Mouse (Mus musculus): ENCODE measurements around the gene Sncg. TPM values are rescaled to one million over a fixed set of nuclear protein-coding genes. Genes with fewer than 3 reads are reported as not detected.
"Not testable (repeated sequence)": the region's sequence is repeated elsewhere in the genome, so short reads cannot be mapped to it uniquely, and the experiment has no call there.

Gene Sncg
- polyA plus RNA-seq, 1 experiment: 163 TPM

DNA sequence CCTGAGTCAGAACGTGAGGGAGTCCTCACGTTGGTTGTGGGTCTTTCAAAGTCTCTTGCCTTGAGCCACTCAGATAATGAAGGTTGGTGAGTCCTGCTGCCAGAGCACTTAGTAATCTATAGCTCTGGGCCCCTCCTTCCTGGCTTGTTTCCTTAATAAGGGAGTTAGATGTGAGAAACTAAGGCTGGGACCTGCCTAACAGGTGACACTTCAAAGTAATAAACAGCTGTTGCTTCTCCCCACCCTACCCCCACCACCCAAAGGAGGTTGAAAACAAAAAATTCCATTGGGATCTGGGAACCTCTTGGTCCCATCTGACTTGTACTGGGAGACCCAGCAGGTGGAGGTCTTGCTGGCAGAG, 9.5 kb downstream of the Sncg start:
- DNase-seq: no peak
- 100% methylated on average over 2 of the region's 2 CpGs for WGBS
- TF ChIP-seq CTCF (IDR thresholded peaks at IDR 0.05; ENCODE audit: borderline replicate concordance, insufficient read depth, low read depth, low read length) (no peak), POLR2A (IDR thresholded peaks at IDR 0.05; ENCODE audit: borderline replicate concordance, insufficient read depth, low read length) (no peak)
- H3K27me3 ChIP-seq (ENCODE audit: control insufficient read depth, insufficient read depth, low read length): no peaks in the 10 kb centered on the region
- no peak overlapping the region for H3K27ac ChIP-seq (ENCODE audit: insufficient read depth, low read length)
- peaks cover 2% of the 10 kb centered on the region; the same call in 1 of the 2 replicates for H3K4me1 ChIP-seq (ENCODE audit: control insufficient read depth, insufficient read depth, low read length)
- no peak overlapping the region for H3K4me3 ChIP-seq (replicated peaks; ENCODE audit: insufficient read depth, low read depth, low read length)

DNA sequence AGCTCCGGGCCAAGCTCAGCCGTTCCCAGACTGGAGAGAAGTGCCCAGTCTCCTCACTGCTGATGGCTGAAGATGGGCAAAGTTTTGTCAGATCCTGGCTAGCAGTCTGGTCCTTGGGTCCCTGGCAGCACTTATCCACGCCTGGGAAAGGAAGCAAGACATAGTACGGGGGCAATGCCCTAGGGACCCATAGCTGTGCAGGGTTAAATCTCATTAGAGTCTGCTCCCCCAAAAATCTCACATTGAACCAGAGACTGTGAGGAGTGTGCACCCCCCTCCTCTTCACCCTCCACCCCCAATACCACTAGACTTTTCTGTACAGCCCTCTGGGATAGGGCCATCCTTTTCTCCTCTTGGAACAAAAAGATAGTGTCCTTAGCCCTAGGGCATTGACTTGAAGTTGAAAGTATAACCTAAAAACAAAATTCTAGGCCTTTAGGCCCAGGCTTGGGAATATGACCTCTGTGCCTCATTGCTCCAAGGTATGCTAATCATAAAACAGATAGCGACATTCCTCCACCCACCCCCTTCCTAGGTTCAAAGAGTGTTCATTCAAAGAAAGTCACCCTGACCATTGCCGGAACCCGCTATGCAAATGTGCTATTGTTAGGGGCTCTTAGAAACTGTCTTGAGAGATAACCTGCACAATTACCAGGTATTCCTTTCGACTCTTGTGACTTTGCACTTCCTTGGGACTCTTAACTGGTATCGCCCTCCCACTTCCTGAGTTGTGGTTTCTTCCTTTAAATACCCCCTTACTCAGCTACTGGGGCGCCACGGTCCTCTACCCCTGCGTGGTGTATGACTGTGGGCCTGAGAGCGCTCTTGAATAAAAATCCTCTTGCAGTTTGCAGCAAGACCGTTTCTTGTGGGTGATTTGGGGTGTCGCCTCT, 10.1 kb downstream of the Sncg start:
- H3K4me3 ChIP-seq (replicated peaks; ENCODE audit: insufficient read depth, low read depth, low read length): peak overlapping the region; percentile 71
- WGBS: 76% methylated on average over 15 of the region's 15 CpGs
- DNase-seq; H3K27ac ChIP-seq (ENCODE audit: insufficient read depth, low read length); H3K27me3 ChIP-seq (ENCODE audit: control insufficient read depth, insufficient read depth, low read length); H3K4me1 ChIP-seq (ENCODE audit: control insufficient read depth, insufficient read depth, low read length): not testable (repeated sequence)

DNA sequence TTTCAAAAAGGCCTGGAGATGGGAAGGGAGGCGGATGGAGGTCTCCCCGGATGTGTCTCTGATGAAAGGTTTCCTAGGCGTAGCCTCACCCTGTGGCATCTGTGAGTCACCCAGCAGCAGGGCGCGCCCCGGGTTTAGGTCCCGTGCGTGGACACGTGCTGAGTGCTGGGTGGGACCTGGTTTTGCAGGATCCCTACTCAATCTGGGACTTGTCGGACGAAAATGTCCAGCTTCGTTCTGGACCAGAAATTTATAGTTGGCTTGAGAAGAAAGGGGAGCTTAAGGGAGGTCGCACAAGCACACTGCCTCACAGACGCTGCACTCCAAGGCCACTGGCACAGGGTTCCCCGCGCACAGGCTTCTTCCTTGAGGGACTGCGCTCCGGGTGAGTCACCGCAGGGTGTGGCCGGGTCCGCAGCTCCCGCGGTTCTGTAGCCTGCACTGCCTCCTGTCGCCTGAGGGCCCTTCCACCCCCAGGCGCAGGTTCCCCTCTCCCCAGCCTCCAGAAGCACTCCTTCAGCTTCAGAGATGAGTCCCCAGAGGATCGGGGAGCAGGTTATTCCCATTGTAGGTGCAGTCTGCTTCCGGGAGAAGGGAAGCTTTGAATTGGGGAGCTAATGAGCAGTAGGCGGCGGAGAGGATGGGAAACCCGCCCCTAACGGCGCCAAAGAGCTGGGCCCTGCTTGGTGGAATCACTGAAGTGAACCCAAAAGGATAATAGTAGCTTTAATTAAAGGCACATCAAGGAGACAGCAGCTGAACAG, 10.9 kb downstream of the Sncg start:
- TF ChIP-seq POLR2A (IDR thresholded peaks at IDR 0.05; ENCODE audit: borderline replicate concordance, insufficient read depth, low read length): no peak; the same call in 1 of the 2 replicates
- TF ChIP-seq CTCF (IDR thresholded peaks at IDR 0.05; ENCODE audit: borderline replicate concordance, insufficient read depth, low read depth, low read length): no peak
- peaks cover 2% of the 10 kb centered on the region; the same call in 1 of the 2 replicates for H3K4me1 ChIP-seq (ENCODE audit: control insufficient read depth, insufficient read depth, low read length)
- no peaks in the 10 kb centered on the region for H3K27me3 ChIP-seq (ENCODE audit: control insufficient read depth, insufficient read depth, low read length)
- H3K27ac ChIP-seq (ENCODE audit: insufficient read depth, low read length): peak overlapping the region; percentile 85
- peak; percentile 70 to 73 for DNase-seq
- H3K4me3 ChIP-seq (replicated peaks; ENCODE audit: insufficient read depth, low read depth, low read length): peak overlapping the region; percentile 71
- 2% methylated on average over 32 of the region's 32 CpGs for WGBS

DNA sequence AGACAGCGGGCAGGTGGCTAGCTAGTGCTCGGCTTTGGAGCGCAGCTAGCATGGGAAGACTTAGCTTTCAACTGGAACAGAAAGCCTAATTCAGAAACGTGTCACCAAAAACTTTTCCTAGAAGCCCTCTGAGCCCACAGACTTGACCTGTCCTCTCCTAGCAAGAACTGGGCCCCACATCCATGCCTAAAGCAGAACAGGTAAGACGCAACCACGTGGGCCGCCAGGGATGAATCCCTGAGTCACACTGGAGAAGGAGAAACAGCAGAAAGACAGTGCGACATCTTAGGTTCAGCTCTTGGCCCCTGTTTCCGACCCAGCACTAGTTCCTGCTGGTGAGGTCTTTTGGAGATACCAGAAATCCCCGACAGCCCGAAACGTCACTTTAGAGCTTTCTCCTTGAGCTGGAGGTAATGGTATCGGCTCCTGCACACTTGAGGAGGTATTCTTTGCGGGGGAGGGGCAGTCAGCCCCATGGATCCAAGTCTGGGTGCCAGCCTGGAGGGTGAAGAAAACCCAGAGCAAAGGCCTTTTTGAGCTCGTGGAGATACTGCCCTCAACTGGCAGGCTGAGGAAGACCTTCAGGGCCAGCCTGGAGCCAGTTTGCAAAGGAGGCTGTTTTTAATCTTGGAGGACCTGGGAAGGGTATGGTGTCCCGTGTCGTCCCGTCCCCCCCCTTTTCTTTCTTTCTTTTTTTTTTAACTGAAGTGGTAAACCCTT, 11.7 kb downstream of the Sncg start:
- DNase-seq: peak; percentile 80 to 82
- TF ChIP-seq POLR2A (IDR thresholded peaks at IDR 0.05; ENCODE audit: borderline replicate concordance, insufficient read depth, low read length) (peak; percentile 23; the same call in 1 of the 2 replicates), CTCF (IDR thresholded peaks at IDR 0.05; ENCODE audit: borderline replicate concordance, insufficient read depth, low read depth, low read length) (peak; percentile 79)
- 40% methylated on average over 18 of the region's 18 CpGs for WGBS
- no peaks in the 10 kb centered on the region for H3K27me3 ChIP-seq (ENCODE audit: control insufficient read depth, insufficient read depth, low read length)
- H3K4me3 ChIP-seq (replicated peaks; ENCODE audit: insufficient read depth, low read depth, low read length): peak overlapping the region; percentile 71
- H3K4me1 ChIP-seq (ENCODE audit: control insufficient read depth, insufficient read depth, low read length): peaks cover 2% of the 10 kb centered on the region; the same call in 1 of the 2 replicates
- H3K27ac ChIP-seq (ENCODE audit: insufficient read depth, low read length): no peak overlapping the region

DNA sequence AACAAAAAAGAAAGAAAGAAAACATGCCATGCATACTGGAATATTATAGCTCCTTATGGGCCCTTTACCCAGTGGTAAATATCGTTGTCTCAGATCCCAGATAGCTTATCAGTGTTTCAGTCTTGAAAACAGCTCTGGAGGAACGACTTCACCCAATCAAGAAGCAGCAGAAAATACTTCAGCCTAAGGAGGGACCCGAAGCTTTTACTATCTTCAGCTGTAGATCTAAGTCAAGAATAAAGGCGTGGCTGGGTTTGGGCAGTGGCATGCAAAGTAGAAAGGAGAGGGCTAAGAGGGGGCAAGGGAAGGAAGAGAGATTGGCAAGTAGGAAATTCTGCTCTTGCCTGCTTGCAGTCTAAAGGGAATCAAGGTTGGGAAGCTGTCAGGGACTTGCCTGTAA, 12.5 kb downstream of the Sncg start:
- H3K4me3 ChIP-seq (replicated peaks; ENCODE audit: insufficient read depth, low read depth, low read length): no peak overlapping the region
- no peaks in the 10 kb centered on the region for H3K27me3 ChIP-seq (ENCODE audit: control insufficient read depth, insufficient read depth, low read length)
- H3K27ac ChIP-seq (ENCODE audit: insufficient read depth, low read length): no peak overlapping the region
- DNase-seq: no peak
- WGBS: 83% methylated on average over 4 of the region's 4 CpGs
- peaks cover 2% of the 10 kb centered on the region; the same call in 1 of the 2 replicates for H3K4me1 ChIP-seq (ENCODE audit: control insufficient read depth, insufficient read depth, low read length)
- TF ChIP-seq CTCF (IDR thresholded peaks at IDR 0.05; ENCODE audit: borderline replicate concordance, insufficient read depth, low read depth, low read length) (no peak), POLR2A (IDR thresholded peaks at IDR 0.05; ENCODE audit: borderline replicate concordance, insufficient read depth, low read length) (no peak)

DNA sequence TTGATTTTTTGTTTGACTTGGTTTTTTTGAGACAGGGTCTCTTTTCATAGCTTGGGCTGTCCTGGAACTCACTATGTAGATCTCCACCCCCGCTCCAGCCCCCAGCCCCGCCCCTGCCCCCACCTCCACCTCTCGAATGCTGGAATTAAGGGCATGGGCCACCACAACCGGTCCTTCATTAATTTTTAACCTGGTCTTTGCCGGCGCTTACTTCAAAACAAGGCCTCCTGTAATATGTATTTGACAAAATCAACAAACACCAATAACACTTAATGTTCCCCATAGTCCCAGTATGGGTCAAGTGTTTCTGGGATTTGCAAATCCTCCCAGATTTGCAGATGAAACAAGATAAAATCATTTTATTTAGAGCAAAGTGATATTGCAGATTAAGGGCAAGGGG, 14.3 kb downstream of the Sncg start:
- Histone ChIP-seq H3K27ac (ENCODE audit: insufficient read depth, low read length) (no peak overlapping the region), H3K4me3 (replicated peaks; ENCODE audit: insufficient read depth, low read depth, low read length) (no peak overlapping the region), H3K4me1 (ENCODE audit: control insufficient read depth, insufficient read depth, low read length) (peaks cover 2% of the 10 kb centered on the region; the same call in 1 of the 2 replicates), H3K27me3 (ENCODE audit: control insufficient read depth, insufficient read depth, low read length) (no peaks in the 10 kb centered on the region)
- no peak for DNase-seq
- 62% methylated on average over 6 of the region's 6 CpGs for WGBS
- TF ChIP-seq POLR2A (IDR thresholded peaks at IDR 0.05; ENCODE audit: borderline replicate concordance, insufficient read depth, low read length) (no peak), CTCF (IDR thresholded peaks at IDR 0.05; ENCODE audit: borderline replicate concordance, insufficient read depth, low read depth, low read length) (no peak)

DNA sequence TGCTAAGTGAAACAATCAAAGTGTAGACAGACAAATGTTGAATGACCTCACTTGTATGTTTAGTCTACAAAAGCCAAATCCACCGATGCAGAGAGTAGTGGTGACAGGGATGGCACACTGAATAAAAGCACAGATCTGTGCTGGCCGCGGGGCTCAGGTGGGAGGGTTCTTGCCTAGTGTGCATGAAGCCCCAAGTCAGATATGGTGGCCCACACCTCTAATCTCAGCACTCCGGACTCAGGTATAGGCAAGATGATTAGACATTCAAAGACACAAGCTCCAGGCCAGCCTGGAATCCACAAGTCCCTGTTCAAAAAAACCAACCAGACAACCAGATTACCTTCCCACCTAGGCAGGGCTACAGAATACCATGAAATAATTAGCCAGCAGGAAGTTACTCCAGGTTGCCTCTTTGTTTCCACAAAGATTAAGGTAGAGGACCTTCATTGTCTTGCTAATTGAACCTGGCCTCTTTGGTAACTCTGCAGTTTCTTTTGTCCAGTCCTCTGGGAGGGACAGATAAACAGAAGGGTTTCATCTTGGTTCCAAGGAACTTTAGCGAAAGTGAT, 14.8 kb downstream of the Sncg start:
- TF ChIP-seq POLR2A (IDR thresholded peaks at IDR 0.05; ENCODE audit: borderline replicate concordance, insufficient read depth, low read length) (no peak), CTCF (IDR thresholded peaks at IDR 0.05; ENCODE audit: borderline replicate concordance, insufficient read depth, low read depth, low read length) (no peak)
- 62% methylated on average over 5 of the region's 5 CpGs for WGBS
- Histone ChIP-seq H3K4me3 (replicated peaks; ENCODE audit: insufficient read depth, low read depth, low read length) (no peak overlapping the region), H3K4me1 (ENCODE audit: control insufficient read depth, insufficient read depth, low read length) (peaks cover 2% of the 10 kb centered on the region; the same call in 1 of the 2 replicates), H3K27ac (ENCODE audit: insufficient read depth, low read length) (no peak overlapping the region), H3K27me3 (ENCODE audit: control insufficient read depth, insufficient read depth, low read length) (no peaks in the 10 kb centered on the region)
- DNase-seq: no peak

Data from cerebellum, adult 2 months (tissue).